Mouse (Mus musculus) intestine, postnatal 0 days (tissue): Measurements from ENCODE around the gene Rbl2. TPM values are rescaled to one million over a fixed set of nuclear protein-coding genes. Genes with fewer than 3 reads are reported as not detected.

Experiments used
- ATAC-seq: fragments of 200-750 bp; cut with Nextera tagmentation; 2 replicates; pipeline ENCODE4 v1.8.0; 2017; ENCODE audit warnings: mild to moderate bottlenecking, moderate TSS enrichment, moderate library complexity
- H3K27ac ChIP-seq: fragments of 300-500 bp; sonication (generic); 2 replicates; pipeline ENCODE4 v1.5.1; 2014; ENCODE audit warnings: mild to moderate bottlenecking, low read depth, low read length, moderate library complexity
- H3K27me3 ChIP-seq: fragments of 300-500 bp; sonication (generic); replicated peaks from 2 replicates; pipeline ENCODE4 v1.6.1; 2014; ENCODE audit warnings: low read length, mixed read lengths; ENCODE audit not compliant: control insufficient read depth, insufficient read depth
- H3K36me3 ChIP-seq: fragments of 300-500 bp; sonication (generic); 2 replicates; pipeline ENCODE4 v1.6.1; 2014; ENCODE audit warnings: mild to moderate bottlenecking, moderate library complexity; ENCODE audit not compliant: control insufficient read depth, insufficient read depth
- H3K4me1 ChIP-seq: fragments of 300-500 bp; sonication (generic); replicated peaks from 2 replicates; pipeline ENCODE4 v1.6.1; 2014; ENCODE audit warnings: antibody characterized with exemption, low read length, mixed read lengths; ENCODE audit not compliant: control insufficient read depth, insufficient read depth
- H3K4me2 ChIP-seq: fragments of 300-500 bp; sonication (generic); replicated peaks from 2 replicates; pipeline ENCODE4 v1.6.1; 2014; ENCODE audit warnings: low read depth, mild to moderate bottlenecking, moderate library complexity
- H3K4me3 ChIP-seq: fragments of 300-500 bp; sonication (generic); 2 replicates; pipeline ENCODE4 v1.5.1; 2014; ENCODE audit warnings: low read depth, low read length
- H3K9ac ChIP-seq: fragments of 300-500 bp; sonication (generic); 2 replicates; pipeline ENCODE4 v1.6.1; 2014; ENCODE audit warnings: mild to moderate bottlenecking, low read depth, low read length
- H3K9me3 ChIP-seq: fragments of 300-500 bp; sonication (generic); 2 replicates; pipeline ENCODE4 v1.6.1; 2016; ENCODE audit warnings: mixed run types; ENCODE audit not compliant: control insufficient read depth
- CTCF ChIP-seq: sonication (generic); IDR thresholded peaks from 2 replicates; pipeline ENCODE4 v1.5.1; 2016; ENCODE audit warnings: low read depth, mild to moderate bottlenecking, control low read depth, antibody characterized with exemption, moderate library complexity
- WGBS: fragments of 180-500 bp; shearing (Covaris S2); extraction: QIAGEN DNeasy Blood & Tissue Kit; methylation state at CpG from one replicate; pipeline ENCODE4 v1.1.7; 2014; 5-methylcytosine and 5-hydroxymethylcytosine counted together
- polyA plus RNA-seq: library from polyadenylated mRNA; unstranded; fragments of >200 nt; fragmentation: Nextera tagmentation; extraction: Ambion mirVana; gene quantifications from 2 replicates; pipeline ENCODE4 v1.2.1, GENCODE M21; 2015

Rbl2 gene
- polyA plus RNA-seq, 1 experiment from 2014 or later, result 6.5 TPM

- Histone ChIP-seq H3K9me3 (no peaks in the 10 kb centered on the region), H3K4me1 (no peaks in the 10 kb centered on the region), H3K36me3 (peaks cover 11% of the 10 kb centered on the region), H3K4me2 (peak overlapping the region; percentile 93), H3K27me3 (no peaks in the 10 kb centered on the region), H3K27ac (no peak overlapping the region), H3K4me3 (peak overlapping the region; percentile 96), H3K9ac (peak overlapping the region; percentile 66; the same call in 1 of the 2 replicates)
- peak; percentile 71 for TF ChIP-seq CTCF
- under 1% methylated on average over 24 of the region's 24 CpGs for WGBS
- ATAC-seq, result peak; percentile 99
These were observed 64.2 kb downstream of the Rbl2 start for GRCm38 (mm10) chr8:91134070-91134475.

GRCm38 (mm10) chr8:91134659-91135058 is 64.8 kb downstream of the Rbl2 start:
- H3K9ac ChIP-seq, result no peak overlapping the region
- no peak overlapping the region for H3K27ac ChIP-seq
- ATAC-seq, result no peak

GRCm38 (mm10) chr8:91135308-91136181 is 65.7 kb downstream of the Rbl2 start:
- no peaks in the 10 kb centered on the region for H3K36me3 ChIP-seq
- 81% methylated on average over 14 of the region's 14 CpGs for WGBS
- H3K9me3 ChIP-seq, result no peaks in the 10 kb centered on the region
- no peak overlapping the region for H3K9ac ChIP-seq
- H3K4me3 ChIP-seq, result no peak overlapping the region
- H3K27me3 ChIP-seq, result no peaks in the 10 kb centered on the region
- no peaks in the 10 kb centered on the region for H3K4me1 ChIP-seq
- no peak overlapping the region for H3K4me2 ChIP-seq
- ATAC-seq, result no peak
- no peak overlapping the region for H3K27ac ChIP-seq
- TF ChIP-seq CTCF, result no peak

More at GRCm38 (mm10) chr8:91134659-91135058, 64.8 kb downstream of the Rbl2 start:
- peaks cover 5% of the 10 kb centered on the region for H3K36me3 ChIP-seq
- H3K4me1 ChIP-seq, result no peaks in the 10 kb centered on the region
- H3K4me2 ChIP-seq, result peak overlapping the region; percentile 93
- no peaks in the 10 kb centered on the region for H3K9me3 ChIP-seq
- 44% methylated on average over 12 of the region's 12 CpGs for WGBS
- H3K27me3 ChIP-seq, result no peaks in the 10 kb centered on the region
- TF ChIP-seq CTCF, result no peak
- H3K4me3 ChIP-seq, result peak overlapping the region; percentile 96; the same call in 1 of the 2 replicates

- Histone ChIP-seq H3K27me3 (no peaks in the 10 kb centered on the region), H3K4me2 (no peak overlapping the region), H3K27ac (no peak overlapping the region), H3K9me3 (0 out of 2 replicates have a peak, but pooled peaks cover 2% of the 10 kb centered on the region), H3K36me3 (no peaks in the 10 kb centered on the region), H3K4me3 (no peak overlapping the region), H3K4me1 (no peaks in the 10 kb centered on the region), H3K9ac (no peak overlapping the region)
- ATAC-seq, result no peak
- 65% methylated on average over 4 of the region's 4 CpGs for WGBS
- no peak for TF ChIP-seq CTCF
These were observed 71.0 kb downstream of the Rbl2 start for GRCm38 (mm10) chr8:91140828-91141227.

GRCm38 (mm10) chr8:91147715-91148114 is 77.9 kb downstream of the Rbl2 start:
- Histone ChIP-seq H3K27me3 (no peaks in the 10 kb centered on the region), H3K9me3 (no peaks in the 10 kb centered on the region), H3K27ac (no peak overlapping the region), H3K9ac (no peak overlapping the region), H3K4me3 (peak overlapping the region; percentile 14; the same call in 1 of the 2 replicates), H3K36me3 (no peaks in the 10 kb centered on the region), H3K4me2 (peak overlapping the region; percentile 58), H3K4me1 (peaks cover 5% of the 10 kb centered on the region)
- peak; percentile 94 for TF ChIP-seq CTCF
- 6% methylated on average over 6 of the region's 6 CpGs for WGBS
- peak; percentile 68 for ATAC-seq

GRCm38 (mm10) chr8:91148643-91149178 is 78.9 kb downstream of the Rbl2 start:
- Histone ChIP-seq H3K9me3 (no peaks in the 10 kb centered on the region), H3K36me3 (no peaks in the 10 kb centered on the region), H3K27me3 (no peaks in the 10 kb centered on the region), H3K4me1 (peaks cover 5% of the 10 kb centered on the region), H3K4me2 (peak overlapping the region; percentile 58), H3K9ac (0 out of 2 replicates have a peak overlapping the region, but pooled peaks have one; percentile 7), H3K27ac (peak overlapping the region; percentile 9; the same call in 1 of the 2 replicates), H3K4me3 (peak overlapping the region; percentile 14; the same call in 1 of the 2 replicates)
- peak; percentile 77 for ATAC-seq
- TF ChIP-seq CTCF, result no peak
- WGBS, result 30% methylated on average over 15 of the region's 15 CpGs
